Mouse (Mus musculus): ENCODE data around the gene Gnaz. TPM values are rescaled to one million over a fixed set of nuclear protein-coding genes. Genes with fewer than 3 reads are reported as not detected.

The Gnaz gene
- polyA plus RNA-seq, 1 experiment from 2014 or later: 0.30 TPM

DNA sequence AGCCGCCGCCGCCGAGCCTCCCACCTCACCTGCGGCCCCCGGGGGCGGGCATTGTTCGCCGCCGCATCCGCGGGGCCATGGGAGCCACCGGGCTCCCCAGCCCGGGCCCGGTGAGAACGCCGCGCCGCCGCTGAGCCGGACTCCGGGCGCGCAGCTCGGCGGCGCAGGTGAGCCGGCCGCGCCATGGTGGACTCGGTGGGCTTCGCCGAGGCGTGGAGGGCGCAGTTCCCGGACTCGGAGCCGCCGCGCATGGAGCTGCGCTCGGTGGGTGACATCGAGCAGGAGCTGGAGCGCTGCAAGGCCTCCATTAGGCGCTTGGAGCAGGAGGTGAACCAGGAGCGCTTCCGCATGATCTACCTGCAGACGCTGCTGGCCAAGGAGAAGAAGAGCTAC, 93.9 kb downstream of the Gnaz start:
- DNase-seq (ENCODE audit: low spot score): peak; percentile 37

- DNase-seq (ENCODE audit: low spot score): no peak
Measured at GRCm38 (mm10) chr10:75061341-75062188, 94.6 kb downstream of the Gnaz start.

DNA sequence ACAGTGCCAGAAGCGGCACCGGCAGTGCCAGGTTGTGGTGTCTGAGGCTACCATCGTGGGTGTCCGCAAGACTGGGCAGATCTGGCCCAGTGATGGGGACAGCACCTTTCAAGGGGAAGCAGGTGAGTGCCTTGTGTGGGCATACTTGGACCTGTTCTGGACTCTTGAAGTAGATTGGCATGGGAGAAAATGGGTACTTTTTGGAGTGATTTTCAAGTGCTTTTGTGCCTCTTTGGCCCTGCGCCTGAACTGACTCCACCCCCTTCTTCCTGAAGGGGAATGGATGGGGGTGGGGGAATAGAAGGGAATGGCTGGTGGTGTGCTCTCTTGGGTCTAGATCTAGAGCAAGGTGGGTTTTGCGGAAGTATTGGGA, 95.2 kb downstream of the Gnaz start:
- peak; percentile 14 for DNase-seq (ENCODE audit: low spot score)

DNA sequence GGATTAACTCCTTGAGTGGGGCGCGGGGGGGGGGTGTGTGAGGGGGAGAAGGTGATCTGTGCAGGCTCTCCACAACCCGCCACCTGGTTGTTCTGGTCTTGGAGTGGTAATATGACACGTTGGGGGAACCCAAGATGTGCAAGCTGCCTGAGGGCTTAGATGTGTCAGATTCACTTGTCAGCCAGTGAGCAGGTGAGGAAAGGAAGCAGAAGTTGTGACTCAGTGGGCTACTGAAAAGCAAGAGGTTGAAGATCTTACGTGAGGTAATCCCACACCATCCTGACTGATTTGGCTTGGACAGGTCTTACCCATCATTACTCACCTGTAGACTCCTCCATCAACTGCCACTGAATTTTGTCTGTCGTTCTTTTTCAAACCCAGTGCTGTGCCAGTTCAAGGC, 95.6 kb downstream of the Gnaz start:
- DNase-seq (ENCODE audit: low spot score): peak; percentile 23

DNA sequence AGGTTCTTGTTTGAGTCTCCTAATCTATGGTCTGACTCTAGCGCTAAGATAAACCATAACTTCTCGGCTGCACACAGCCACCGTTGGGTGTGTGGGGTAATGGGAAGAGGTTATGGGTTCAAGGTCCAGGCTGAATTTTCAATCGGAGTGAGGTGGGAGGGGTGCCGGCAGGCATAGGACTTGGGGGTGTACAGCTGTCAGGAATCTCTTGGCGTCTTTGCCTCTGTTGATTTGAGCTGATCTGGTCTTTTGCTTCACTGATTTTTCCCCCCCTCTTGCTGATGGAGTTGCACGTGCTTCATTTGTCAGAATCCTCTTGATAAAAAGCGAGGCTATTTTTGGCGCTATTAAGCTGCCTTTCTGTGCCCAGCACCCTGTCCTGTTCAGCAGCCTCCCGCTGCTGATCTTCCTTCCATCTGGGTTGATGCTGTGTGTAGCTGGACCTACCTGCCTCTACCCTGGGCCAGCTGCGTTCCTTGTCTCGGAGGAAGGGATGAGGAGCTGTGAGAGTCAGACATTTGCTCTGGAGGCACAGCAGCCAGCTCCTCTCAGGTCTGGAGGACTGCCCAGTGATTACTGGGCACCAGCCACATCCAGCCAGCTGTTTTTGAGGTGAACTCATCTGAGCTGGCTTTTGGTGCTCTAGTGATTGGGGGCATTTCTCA, 96.5 kb downstream of the Gnaz start:
- no peak for DNase-seq (ENCODE audit: low spot score)

DNA sequence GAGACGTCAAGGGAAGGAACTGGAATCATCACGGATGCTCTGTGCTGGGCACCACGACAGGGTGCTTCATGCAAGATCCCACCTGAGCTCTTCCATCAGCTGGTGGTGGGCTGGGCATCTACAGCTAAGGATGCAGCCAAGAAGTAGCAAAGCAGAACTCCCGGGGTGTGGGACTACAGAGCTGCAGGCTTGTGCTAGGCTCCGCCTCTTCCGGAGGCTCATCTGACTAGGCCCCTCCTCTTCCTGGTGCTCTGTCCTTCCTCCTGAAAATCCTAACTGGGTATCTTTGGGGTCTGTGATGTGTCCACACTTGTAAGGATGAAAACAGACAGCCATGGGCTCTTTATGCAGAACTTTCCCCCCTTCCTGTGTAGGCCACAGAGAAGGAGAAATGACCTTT, 98.7 kb downstream of the Gnaz start:
- DNase-seq (ENCODE audit: low spot score): no peak

Other genes starting within 250 kb of the Gnaz start
- 0.39 and 0.55 TPM in 2 replicates for gene Rsph14, start 65.4 kb downstream of the Gnaz start, polyA plus RNA-seq (2015; fragmentation: Nextera tagmentation; extraction: Ambion mirVana)
- 0.77 and 1.2 TPM in 2 replicates for gene Rab36, start 69.9 kb downstream of the Gnaz start, polyA plus RNA-seq (2015; fragmentation: Nextera tagmentation; extraction: Ambion mirVana)
- 4.0 and 5.6 TPM in 2 replicates for gene Bcr, start 93.4 kb downstream of the Gnaz start, polyA plus RNA-seq (2015; fragmentation: Nextera tagmentation; extraction: Ambion mirVana)
- gene Specc1l, start 244.9 kb downstream of the Gnaz start, polyA plus RNA-seq (2015; fragmentation: Nextera tagmentation; extraction: Ambion mirVana): 17.0 TPM in 2 replicates

Measured in thymus, postnatal 0 days (tissue).